Mouse (Mus musculus): Measurements from ENCODE around the gene Spag8. TPM values are rescaled to one million over a fixed set of nuclear protein-coding genes. Genes with fewer than 3 reads are reported as not detected.

Spag8 gene
- total RNA-seq (2014; fragmentation: Nextera tagmentation) (1.3 TPM in 1 of 2 replicates, not detected in the other), total RNA-seq (2017) (not detected in 2 replicates)

- no peak for ATAC-seq (replicated peaks; ENCODE audit: poor library complexity, severe bottlenecking)
These were observed at the start of gene Spag8 for GRCm38 (mm10) chr4:43653161-43654015. Gene Spag8, minus strand, starts transcription at chr4:43653594.

- no peak for ATAC-seq (replicated peaks; ENCODE audit: poor library complexity, severe bottlenecking)
These were observed 47.3 kb upstream of the Spag8 start, which contains the start of gene Olfr70 for GRCm38 (mm10) chr4:43700707-43701106. Gene Olfr70, minus strand, starts transcription at chr4:43700807.

- no peak for ATAC-seq (replicated peaks; ENCODE audit: poor library complexity, severe bottlenecking)
These were observed 43.2 kb upstream of the Spag8 start for GRCm38 (mm10) chr4:43696561-43696960.

- no peak for ATAC-seq (replicated peaks; ENCODE audit: poor library complexity, severe bottlenecking)
These were observed 41.9 kb upstream of the Spag8 start for GRCm38 (mm10) chr4:43695249-43695671.

GRCm38 (mm10) chr4:43694439-43695248, 41.2 kb upstream of the Spag8 start:
- ATAC-seq (replicated peaks; ENCODE audit: poor library complexity, severe bottlenecking) = peak; percentile 28

- ATAC-seq (replicated peaks; ENCODE audit: poor library complexity, severe bottlenecking) = peak; percentile 88
These were observed 40.4 kb upstream of the Spag8 start for GRCm38 (mm10) chr4:43693806-43694241.

GRCm38 (mm10) chr4:43691026-43691425, 37.6 kb upstream of the Spag8 start:
- no peak for ATAC-seq (replicated peaks; ENCODE audit: poor library complexity, severe bottlenecking)

- ATAC-seq (replicated peaks; ENCODE audit: poor library complexity, severe bottlenecking) = no peak
These were observed 36.6 kb upstream of the Spag8 start for GRCm38 (mm10) chr4:43690021-43690420.

GRCm38 (mm10) chr4:43679416-43680043, 26.1 kb upstream of the Spag8 start:
- ATAC-seq (replicated peaks; ENCODE audit: poor library complexity, severe bottlenecking) = no peak

GRCm38 (mm10) chr4:43678541-43678940, 25.1 kb upstream of the Spag8 start:
- no peak for ATAC-seq (replicated peaks; ENCODE audit: poor library complexity, severe bottlenecking)

- no peak for ATAC-seq (replicated peaks; ENCODE audit: poor library complexity, severe bottlenecking)
These were observed 22.2 kb upstream of the Spag8 start for GRCm38 (mm10) chr4:43675608-43676007.

GRCm38 (mm10) chr4:43674974-43675373, 21.6 kb upstream of the Spag8 start:
- no peak for ATAC-seq (replicated peaks; ENCODE audit: poor library complexity, severe bottlenecking)

- no peak for ATAC-seq (replicated peaks; ENCODE audit: poor library complexity, severe bottlenecking)
These were observed 20.3 kb upstream of the Spag8 start for GRCm38 (mm10) chr4:43673703-43674102.

GRCm38 (mm10) chr4:43672070-43672469, 18.7 kb upstream of the Spag8 start:
- peak; percentile 50 for ATAC-seq (replicated peaks; ENCODE audit: poor library complexity, severe bottlenecking)

- ATAC-seq (replicated peaks; ENCODE audit: poor library complexity, severe bottlenecking) = peak; percentile 47
These were observed 16.0 kb upstream of the Spag8 start for GRCm38 (mm10) chr4:43669428-43669794.

- peak; percentile 88 for ATAC-seq (replicated peaks; ENCODE audit: poor library complexity, severe bottlenecking)
These were observed 15.5 kb upstream of the Spag8 start, which contains the start of the genes Tmem8b and Fam221b for GRCm38 (mm10) chr4:43668782-43669427. Gene Tmem8b, plus strand, starts transcription at chr4:43668971. Gene Fam221b, minus strand, starts transcription at chr4:43669145.

- ATAC-seq (replicated peaks; ENCODE audit: poor library complexity, severe bottlenecking) = peak; percentile 53
These were observed 13.0 kb upstream of the Spag8 start for GRCm38 (mm10) chr4:43666412-43666811.

- no peak for ATAC-seq (replicated peaks; ENCODE audit: poor library complexity, severe bottlenecking)
These were observed 3.8 kb upstream of the Spag8 start for GRCm38 (mm10) chr4:43657146-43657545.

GRCm38 (mm10) chr4:43656339-43657109, 3.1 kb upstream of the Spag8 start, which contains the start of gene Hint2:
Gene Hint2, minus strand, starts transcription at chr4:43656466.
- peak; percentile 92 for ATAC-seq (replicated peaks; ENCODE audit: poor library complexity, severe bottlenecking)

Measured in granulocyte monocyte progenitor cell, adult 5-6 weeks (primary cell).